14 mouse cellular contexts compared by ENCODE assay signal in genomic region chr11:115314249-115314648, GRCm38 (mm10). TPM values are rescaled to one million over a fixed set of nuclear protein-coding genes. Genes with fewer than 3 reads are reported as not detected.
DNase-seq lines count a peak whose midpoint lies in the region; ATAC-seq and TF ChIP-seq lines count a peak whose summit lies in the region.
"Had no signal": no experiment of that assay in that cellular context is flagged by ENCODE, and none has a peak within 500 bp of the region (broad histone marks: within the 10 kb centered on the region; RNA-seq: fewer than 3 reads in every experiment).

No protein-coding gene starts in this region.

- peak; percentile 64; the same call in 1 of the 2 replicates for ATAC-seq in megakaryocyte progenitor cell, adult 5-6 weeks (replicated peaks; ENCODE audit: poor library complexity)

- in situ Hi-C loops in CH12.LX (cut with MboI; ENCODE audit: low pct_ligation_motif_present, low pct_unique_long_range_greater_than_20kb, low sequenced_read_pairs), result no loop called here

- dilution Hi-C loops in CH12.LX (cut with MboI; ENCODE audit: extremely low pct_ligation_motif_present, extremely low pct_unique_long_range_greater_than_20kb, low sequenced_read_pairs), result no loop called here

- intact Hi-C loops in left cerebral cortex, adult 2 months (cut with DNase I), result no loop called here
- intact Hi-C loops in left cerebral cortex, postnatal 14 days (cut with DNase I), result no loop called here

- H3K4me2 ChIP-seq in CH12.LX (ENCODE audit: insufficient read depth, low read depth, poor library complexity, severe bottlenecking), result no peak overlapping the region
- H3K4me2 ChIP-seq: heart, embryonic 13.5 days; hindbrain, embryonic 13.5 days; limb, embryonic 15.5 days had no signal

- H3K9ac ChIP-seq in CH12.LX (ENCODE audit: insufficient read depth, low read depth), result no peak overlapping the region
- H3K9ac ChIP-seq: heart, embryonic 13.5 days; hindbrain, embryonic 13.5 days; limb, embryonic 15.5 days had no signal

- peak; percentile 64 for TF ChIP-seq RAD21 in CH12.LX (IDR thresholded peaks at IDR 0.05; ENCODE audit: low read depth, low read length)

- peaks cover 93% of the 10 kb centered on the region for H3K27me3 ChIP-seq in CH12.LX (replicated peaks)

- DNase-seq in embryo, embryonic 10 days (ENCODE audit: low spot score), result peak; percentile 49
- no peak for DNase-seq in embryo, embryonic 10.5 days (ENCODE audit: low spot score)
- no peak for DNase-seq in left cerebral cortex, adult 2 months (ENCODE audit: extremely low spot score in 1 of 2, low spot score in 2 of 2)
- no peak for DNase-seq in left cerebral cortex, postnatal 14 days (ENCODE audit: low spot score in 2 of 2)
- peak; percentile 29 for DNase-seq in CH12.LX (ENCODE audit: extremely low read depth)
- no peak for DNase-seq in urinary bladder, postnatal 25 days (ENCODE audit: low spot score)
- DNase-seq in thymus, adult 18-20 months, result no peak
- DNase-seq: kidney, postnatal 14 days had no signal

- H3K9me3 ChIP-seq in CH12.LX (replicated peaks; ENCODE audit: low read length), result peaks cover 5% of the 10 kb centered on the region
- H3K9me3 ChIP-seq: embryonic facial prominence, embryonic 10.5 days; heart, embryonic 13.5 days; hindbrain, embryonic 13.5 days; limb, embryonic 15.5 days had no signal

- H3K4me1 ChIP-seq in CH12.LX (ENCODE audit: control insufficient read depth in 1 of 2, insufficient read depth in 2 of 2), result no peaks in the 10 kb centered on the region; a peak in 1 of 4 replicates

- peak; percentile 10 for TF ChIP-seq CTCF in left cerebral cortex, adult 2 months (IDR thresholded peaks at IDR 0.05)
- TF ChIP-seq CTCF in CH12.LX (conservative IDR thresholded peaks at IDR 0.05 in 1 of 2, IDR thresholded peaks at IDR 0.05 in 1 of 2; ENCODE audit: low read depth in 2 of 2, low read length in 2 of 2), result peak in 1 of 2 experiments; percentile 67; a peak in 2 of 4 replicates

- H3K36me3 ChIP-seq in CH12.LX (replicated peaks in 1 of 2; ENCODE audit: control insufficient read depth in 1 of 2, insufficient read depth in 1 of 2, low read length in 1 of 2), result no peaks in the 10 kb centered on the region
- H3K36me3 ChIP-seq: embryonic facial prominence, embryonic 10.5 days; heart, embryonic 13.5 days; hindbrain, embryonic 13.5 days; limb, embryonic 15.5 days had no signal

- no peak overlapping the region for H3K27ac ChIP-seq in left cerebral cortex, adult 2 months
- H3K27ac ChIP-seq in CH12.LX (ENCODE audit: insufficient read depth, low read depth), result no peak overlapping the region
- H3K27ac ChIP-seq: embryonic facial prominence, embryonic 10.5 days; heart, embryonic 13.5 days; hindbrain, embryonic 13.5 days; limb, embryonic 15.5 days had no signal

- no peak overlapping the region for H3K4me3 ChIP-seq in left cerebral cortex, adult 2 months
- no peak overlapping the region for H3K4me3 ChIP-seq in CH12.LX (replicated peaks in 1 of 3; ENCODE audit: low read depth in 2 of 3, low read length in 2 of 3, poor library complexity in 1 of 3)
- H3K4me3 ChIP-seq: embryonic facial prominence, embryonic 10.5 days; heart, embryonic 13.5 days; hindbrain, embryonic 13.5 days; limb, embryonic 15.5 days had no signal

- H3K79me2 ChIP-seq in CH12.LX (replicated peaks; ENCODE audit: control insufficient read depth, extremely low read depth, insufficient read depth, poor library complexity, severe bottlenecking), result no peaks in the 10 kb centered on the region

- no peak for TF ChIP-seq EP300 in CH12.LX (IDR thresholded peaks at IDR 0.05; ENCODE audit: low read length)

- no peak for TF ChIP-seq POLR2A in CH12.LX (IDR thresholded peaks at IDR 0.05; ENCODE audit: low read depth, low read length)

TF ChIP-seq in CH12.LX, 34 proteins besides CTCF, POLR2A, EP300 and RAD21:
- TF ChIP-seq KAT2A (IDR thresholded peaks at IDR 0.05; ENCODE audit: insufficient replicate concordance, low read length) (no peak), SMC3 (IDR thresholded peaks at IDR 0.05; ENCODE audit: low read depth, low read length) (peak; percentile 32)

RNA-seq across cellular contexts. Expression of gene Otop2, which starts 7.3 kb away (rescaled TPM):
- total RNA-seq in left cerebral cortex, adult 2 months (2021), result 1 to 10 TPM; 1.4 to 2.7 TPM
- under 1 TPM in 1 of 2 experiments, not detected in 1; 0.38 TPM for total RNA-seq in left cerebral cortex, postnatal 14 days (2021)
- total RNA-seq in CH12.LX (2012; rRNA removed) (not detected in 2 replicates), CH12.LX (2014; rRNA removed) (not detected in 2 replicates)
- not detected in 2 replicates for polyA plus RNA-seq in CH12.LX (2012; ENCODE audit: insufficient read length, low read depth)
- not detected in 2 replicates for total RNA-seq in megakaryocyte progenitor cell, adult 5-6 weeks (2015)
- total RNA-seq in megakaryocyte progenitor cell, adult 5-6 weeks (2017), result not detected in 2 replicates
- polyA plus RNA-seq: embryonic facial prominence, embryonic 10.5 days; heart, embryonic 13.5 days; hindbrain, embryonic 13.5 days; spleen, adult 2 months had no signal

RNA-seq across cellular contexts. Expression of gene Ush1g, which starts 7.6 kb away (rescaled TPM):
- total RNA-seq in left cerebral cortex, adult 2 months (2021), result under 1 TPM; 0.36 to 0.44 TPM
- total RNA-seq in left cerebral cortex, postnatal 14 days (2021), result under 1 TPM; 0.33 to 0.44 TPM
- total RNA-seq in CH12.LX (2012; rRNA removed), result 0.17 and 0.42 TPM in 2 replicates
- not detected in 2 replicates for total RNA-seq in CH12.LX (2014; rRNA removed)
- polyA plus RNA-seq in CH12.LX (2012; ENCODE audit: insufficient read length, low read depth), result not detected in 2 replicates
- total RNA-seq in megakaryocyte progenitor cell, adult 5-6 weeks (2015), result not detected in 2 replicates
- total RNA-seq in megakaryocyte progenitor cell, adult 5-6 weeks (2017), result not detected in 2 replicates

RNA-seq across cellular contexts. Expression of gene Fads6, which starts 16.8 kb away (rescaled TPM):
- total RNA-seq in left cerebral cortex, adult 2 months (2021), result 10 to 100 TPM; 11.4 to 13.5 TPM
- total RNA-seq in left cerebral cortex, postnatal 14 days (2021), result 1 to 10 TPM; 7.2 to 7.5 TPM
- total RNA-seq in CH12.LX (2012; rRNA removed), result 6.9 and 8.5 TPM in 2 replicates
- 0.11 and 0.30 TPM in 2 replicates for total RNA-seq in CH12.LX (2014; rRNA removed)
- polyA plus RNA-seq in CH12.LX (2012; ENCODE audit: insufficient read length, low read depth), result 0.56 and 0.63 TPM in 2 replicates
- total RNA-seq in megakaryocyte progenitor cell, adult 5-6 weeks (2015), result 0.30 and 0.71 TPM in 2 replicates
- 0.87 and 2.2 TPM in 2 replicates for total RNA-seq in megakaryocyte progenitor cell, adult 5-6 weeks (2017)

RNA-seq across cellular contexts. Expression of gene Otop3, which starts 20.3 kb away (rescaled TPM):
- not detected for total RNA-seq in left cerebral cortex, adult 2 months (2021)
- not detected for total RNA-seq in left cerebral cortex, postnatal 14 days (2021)
- not detected in 2 replicates for total RNA-seq in CH12.LX (2012; rRNA removed)
- total RNA-seq in CH12.LX (2014; rRNA removed), result not detected in 2 replicates
- polyA plus RNA-seq in CH12.LX (2012; ENCODE audit: insufficient read length, low read depth), result not detected in 2 replicates
- not detected in 2 replicates for total RNA-seq in megakaryocyte progenitor cell, adult 5-6 weeks (2015)
- not detected in 2 replicates for total RNA-seq in megakaryocyte progenitor cell, adult 5-6 weeks (2017)
- polyA plus RNA-seq: embryonic facial prominence, embryonic 10.5 days; heart, embryonic 13.5 days; spleen, adult 2 months had no signal

RNA-seq across cellular contexts. Expression of gene Fdxr, which starts 37.4 kb away (rescaled TPM):
- 10 to 100 TPM; 15.9 to 17.9 TPM for total RNA-seq in left cerebral cortex, adult 2 months (2021)
- total RNA-seq in left cerebral cortex, postnatal 14 days (2021), result 10 to 100 TPM; 19.6 to 20.8 TPM
- 62.2 and 63.3 TPM in 2 replicates for total RNA-seq in CH12.LX (2012; rRNA removed)
- total RNA-seq in CH12.LX (2014; rRNA removed), result 40.9 and 43.8 TPM in 2 replicates
- 58.6 and 62.1 TPM in 2 replicates for polyA plus RNA-seq in CH12.LX (2012; ENCODE audit: insufficient read length, low read depth)
- total RNA-seq in megakaryocyte progenitor cell, adult 5-6 weeks (2015), result 9.1 and 9.8 TPM in 2 replicates
- 14.2 and 19.1 TPM in 2 replicates for total RNA-seq in megakaryocyte progenitor cell, adult 5-6 weeks (2017)

Comparison
In these comparisons a context has a peak if more than half of its experiments do, and no peak if none do; other contexts are left out.
1. DNase-seq: peak in embryo, embryonic 10 days (single experiment) and CH12.LX (single experiment); none in embryo, embryonic 10.5 days (single experiment), left cerebral cortex, adult 2 months (0 of 2), left cerebral cortex, postnatal 14 days (0 of 2), urinary bladder, postnatal 25 days (single experiment) and thymus, adult 18-20 months (0 of 2).